Mouse (Mus musculus): ENCODE data around the gene Rtl4. TPM values are rescaled to one million over a fixed set of nuclear protein-coding genes. Genes with fewer than 3 reads are reported as not detected.

Rtl4 gene
- polyA plus RNA-seq, 1 experiment from 2014 or later: not detected

- peaks cover 25% of the 10 kb centered on the region for H3K27me3 ChIP-seq
- in situ Hi-C loops (cut with MboI; ENCODE audit: low pct_unique_long_range_greater_than_20kb): loop anchor here (10.0 kb wide), 1 partner anchor 291 kb away; no protein-coding TSS in a partner anchor
- DNase-seq (ENCODE audit: low read depth, low spot score) (no peak), ATAC-seq (no peak)
- ChIA-PET POLR2A (no interaction called here), CTCF (no interaction called here)
- no peak for TF ChIP-seq CTCF (IDR thresholded peaks at IDR 0.05)
These were observed 376.8 kb downstream of the Rtl4 start for GRCm38 (mm10) chrX:145065484-145065913.

GRCm38 (mm10) chrX:145089802-145090201, 401.1 kb downstream of the Rtl4 start:
- CTCF ChIA-PET: no interaction called here

GRCm38 (mm10) chrX:145090360-145090759, 401.7 kb downstream of the Rtl4 start:
- ChIA-PET POLR2A (no interaction called here), CTCF (no interaction called here)
- peaks cover 38% of the 10 kb centered on the region for H3K27me3 ChIP-seq
- TF ChIP-seq CTCF (IDR thresholded peaks at IDR 0.05): no peak
- in situ Hi-C loops (cut with MboI; ENCODE audit: low pct_unique_long_range_greater_than_20kb): no loop called here
- ATAC-seq (no peak), DNase-seq (ENCODE audit: low read depth, low spot score) (no peak)

More at GRCm38 (mm10) chrX:145089802-145090201, 401.1 kb downstream of the Rtl4 start:
- no peak for TF ChIP-seq CTCF (IDR thresholded peaks at IDR 0.05)
- peaks cover 38% of the 10 kb centered on the region for H3K27me3 ChIP-seq
- no peak for DNase-seq (ENCODE audit: low read depth, low spot score)
- no peak for ATAC-seq
- in situ Hi-C loops (cut with MboI; ENCODE audit: low pct_unique_long_range_greater_than_20kb): no loop called here
- POLR2A ChIA-PET: no interaction called here

GRCm38 (mm10) chrX:145090964-145091363, 402.3 kb downstream of the Rtl4 start:
- POLR2A ChIA-PET: no interaction called here
- ATAC-seq (no peak), DNase-seq (ENCODE audit: low read depth, low spot score) (no peak)
- peaks cover 38% of the 10 kb centered on the region for H3K27me3 ChIP-seq
- no peak for TF ChIP-seq CTCF (IDR thresholded peaks at IDR 0.05)
- CTCF ChIA-PET: no interaction called here
- in situ Hi-C loops (cut with MboI; ENCODE audit: low pct_unique_long_range_greater_than_20kb): no loop called here

Other genes with a start within 250 kb of the Rtl4 start
- not detected for gene Trpc5os, start 232.3 kb upstream of the Rtl4 start, polyA plus RNA-seq (2021)
- not detected for gene Trpc5, start 727 bp upstream of the Rtl4 start, polyA plus RNA-seq (2021)